Mouse (Mus musculus) liver, adult 2 months (tissue): Measurements from ENCODE around the gene Jaml.

Experiments
- CTCF ChIP-seq: fragments of 200-500 bp; IDR thresholded peaks from 2 replicates; pipeline ENCODE4 v1.5.1; 2011; ENCODE audit warnings: low read depth, low read length, control low read depth
- POLR2A ChIP-seq: fragments of 200-500 bp; IDR thresholded peaks from 2 replicates; pipeline ENCODE4 v1.6.1; 2011; ENCODE audit warnings: low read length, control low read depth; ENCODE audit not compliant: insufficient read depth; ENCODE audit errors: extremely low read depth

DNA sequence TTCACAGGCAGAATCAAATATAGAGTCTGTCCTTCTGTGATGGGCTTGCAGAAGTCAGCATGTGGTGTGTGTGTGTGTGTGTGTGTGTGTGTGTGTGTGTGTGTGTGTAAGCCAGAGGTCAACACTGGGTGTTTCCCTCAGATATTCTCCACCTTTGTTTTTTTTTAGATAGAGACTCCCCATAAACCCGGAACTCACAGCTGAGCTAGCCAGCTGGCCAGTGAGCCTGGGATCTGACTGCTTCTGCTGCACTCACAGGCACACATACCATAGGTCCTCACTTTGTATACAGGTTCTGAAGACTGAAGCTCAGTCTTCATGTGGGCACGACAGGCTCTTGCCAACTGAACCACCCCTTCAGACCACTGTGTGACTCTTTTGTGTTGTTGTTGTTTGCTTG, 46.7 kb upstream of the Jaml start:
- no peak for TF ChIP-seq POLR2A
- no peak for TF ChIP-seq CTCF
